Mouse (Mus musculus) CH12.LX (cell line): ENCODE data around the gene Pcdh9. TPM values are rescaled to one million over a fixed set of nuclear protein-coding genes. Genes with fewer than 3 reads are reported as not detected.
"Not testable (repeated sequence)": the region's sequence is repeated elsewhere in the genome, so short reads cannot be mapped to it uniquely, and the experiment has no call there.

Source experiments
- DNase-seq: peaks from one replicate; pipeline ENCODE4 v3.0.0-alpha.2; 2013; ENCODE audit errors: extremely low read depth
- H3K27ac ChIP-seq: 2 replicates; pipeline ENCODE4 v1.5.1; 2012; ENCODE audit warnings: low read depth, mild to moderate bottlenecking, control low read depth, moderate library complexity; ENCODE audit not compliant: insufficient read depth
- H3K27me3 ChIP-seq: replicated peaks from 2 replicates; pipeline ENCODE3; 2012; ENCODE audit warnings: inconsistent platforms
- H3K36me3 ChIP-seq, 2 experiments: replicated peaks in 1 of 2; 2 replicates each; pipeline versions ENCODE3 to v1.6.1; 2012; ENCODE audit warnings: inconsistent platforms in 1 of 2, low read length in 1 of 2, mild to moderate bottlenecking in 1 of 2, mixed read lengths in 1 of 2, moderate library complexity in 1 of 2; ENCODE audit not compliant: control insufficient read depth in 1 of 2, insufficient read depth in 1 of 2
- H3K4me1 ChIP-seq, 2 experiments: 2 replicates each; pipeline ENCODE4 v1.6.1; 2012; ENCODE audit warnings: inconsistent platforms in 1 of 2, moderate library complexity in 1 of 2; ENCODE audit not compliant: insufficient read depth in 2 of 2, control insufficient read depth in 1 of 2
- H3K4me2 ChIP-seq: 2 replicates; pipeline ENCODE4 v1.6.1; 2012; ENCODE audit warnings: low read depth, mild to moderate bottlenecking, control low read depth; ENCODE audit not compliant: poor library complexity, insufficient read depth, severe bottlenecking
- H3K4me3 ChIP-seq, 3 experiments: fragments of 150-350 bp in 1 of 3; sonication (generic) in 1 of 3; replicated peaks in 1 of 3; 2 replicates each; pipeline versions ENCODE3 to v1.5.1; 2011 to 2012; ENCODE audit warnings: low read depth in 2 of 3, low read length in 2 of 3, mild to moderate bottlenecking in 2 of 3, moderate library complexity in 2 of 3, control low read depth in 1 of 3, improper control_type of control experiment in 1 of 3, inconsistent platforms in 1 of 3, mixed read lengths in 1 of 3; ENCODE audit not compliant: poor library complexity in 1 of 3
- H3K79me2 ChIP-seq: replicated peaks from 2 replicates; pipeline ENCODE4 v1.6.1; 2012; ENCODE audit warnings: mild to moderate bottlenecking, moderate library complexity; ENCODE audit not compliant: control insufficient read depth, poor library complexity, insufficient read depth, severe bottlenecking; ENCODE audit errors: extremely low read depth
- H3K9ac ChIP-seq: 2 replicates; pipeline ENCODE4 v1.6.1; 2012; ENCODE audit warnings: low read depth, mild to moderate bottlenecking, control low read depth, moderate library complexity; ENCODE audit not compliant: insufficient read depth
- H3K9me3 ChIP-seq: replicated peaks from 2 replicates; pipeline ENCODE3; 2012; ENCODE audit warnings: low read length, inconsistent platforms, mixed read lengths
- E2F4 ChIP-seq: IDR thresholded peaks from 2 replicates; pipeline ENCODE4 v1.6.1; 2011; ENCODE audit warnings: low read depth, low read length, improper control_type of control experiment; ENCODE audit not compliant: insufficient replicate concordance
- ELF1 ChIP-seq: IDR thresholded peaks from 2 replicates; pipeline ENCODE4 v1.6.1; 2014; ENCODE audit warnings: low read depth, mild to moderate bottlenecking, inconsistent platforms, low read length, improper control_type of control experiment
- GABPA ChIP-seq: IDR thresholded peaks from 2 replicates; pipeline ENCODE4 v1.6.1; 2012; ENCODE audit warnings: low read depth, low read length, improper control_type of control experiment, inconsistent platforms; ENCODE audit not compliant: insufficient replicate concordance
- JUND ChIP-seq: conservative IDR thresholded peaks from 2 replicates; pipeline ENCODE4 v1.6.1; 2011; ENCODE audit warnings: low read depth, low read length, improper control_type of control experiment
- KAT2A ChIP-seq: IDR thresholded peaks from 2 replicates; pipeline ENCODE4 v1.6.1; 2012; ENCODE audit warnings: low read length, improper control_type of control experiment, inconsistent platforms; ENCODE audit not compliant: insufficient replicate concordance
- MAFK ChIP-seq: IDR thresholded peaks from 2 replicates; pipeline ENCODE4 v1.6.1; 2011; ENCODE audit warnings: low read length, improper control_type of control experiment; ENCODE audit not compliant: insufficient replicate concordance
- NELFE ChIP-seq: IDR thresholded peaks from 2 replicates; pipeline ENCODE4 v1.6.1; 2011; ENCODE audit warnings: low read depth, low read length, improper control_type of control experiment
- PAX5 ChIP-seq: IDR thresholded peaks from 2 replicates; pipeline ENCODE4 v1.6.1; 2012; ENCODE audit warnings: low read length, inconsistent platforms, mixed read lengths
- RAD21 ChIP-seq: IDR thresholded peaks from 2 replicates; pipeline ENCODE4 v1.6.1; 2011; ENCODE audit warnings: low read depth, mild to moderate bottlenecking, low read length, improper control_type of control experiment, moderate library complexity
- RCOR1 ChIP-seq: conservative IDR thresholded peaks from 2 replicates; pipeline ENCODE4 v1.6.1; 2012; ENCODE audit warnings: low read depth, mild to moderate bottlenecking, inconsistent platforms, low read length, improper control_type of control experiment
- TCF12 ChIP-seq: IDR thresholded peaks from 2 replicates; pipeline ENCODE4 v1.6.1; 2014; ENCODE audit warnings: low read depth, mild to moderate bottlenecking, inconsistent platforms, low read length, improper control_type of control experiment
- USF2 ChIP-seq: conservative IDR thresholded peaks from 2 replicates; pipeline ENCODE4 v1.6.1; 2011; ENCODE audit warnings: low read depth, low read length, improper control_type of control experiment
- ZC3H11A ChIP-seq: IDR thresholded peaks from 2 replicates; pipeline ENCODE4 v1.6.1; 2012; ENCODE audit warnings: low read depth, mild to moderate bottlenecking, inconsistent platforms, low read length, improper control_type of control experiment
- dilution Hi-C: fragments of 300-500 bp; cut with MboI; formaldehyde crosslinking; loops from 2 replicates; pipeline ENCODE4 v1.14.3; 2020; ENCODE audit warnings: low sequenced_read_pairs; ENCODE audit not compliant: extremely low pct_unique_long_range_greater_than_20kb, extremely low pct_ligation_motif_present
- in situ Hi-C: fragments of 300-500 bp; cut with MboI; formaldehyde crosslinking; loops from 3 replicates; pipeline ENCODE4 v1.14.3; 2019; ENCODE audit warnings: low sequenced_read_pairs, low pct_ligation_motif_present, low pct_unique_long_range_greater_than_20kb, mixed read lengths
- polyA plus RNA-seq: library from polyadenylated mRNA; unstranded; fragments of >175 nt; gene quantifications from 2 replicates; pipeline ENCODE4 v1.2.1, GENCODE M21; 2012; ENCODE audit warnings: low read depth; ENCODE audit not compliant: insufficient read length
- total RNA-seq, 2 experiments: library from RNA; depleted of rRNA; stranded (reverse); fragments of 300-350 nt in 1 of 2; fragments of >200 nt in 1 of 2; gene quantifications; 2 replicates each; pipeline ENCODE4 v1.2.3; 2012 to 2014

Gene Pcdh9
- total and polyA plus RNA-seq, 3 experiments, result not detected

- Histone ChIP-seq H3K27ac (no peak overlapping the region), H3K4me3 (no peak overlapping the region), H3K9ac (no peak overlapping the region), H3K27me3 (no peaks in the 10 kb centered on the region), H3K79me2 (no peaks in the 10 kb centered on the region), H3K9me3 (peaks cover 18% of the 10 kb centered on the region), H3K36me3 (no peaks in the 10 kb centered on the region), H3K4me1 (no peaks in the 10 kb centered on the region), H3K4me2 (no peak overlapping the region)
- dilution Hi-C loops (no loop called here), in situ Hi-C loops (no loop called here)
- TF ChIP-seq ELF1 (no peak), TCF12 (no peak), E2F4 (no peak), PAX5 (no peak)
- DNase-seq, result no peak
These were observed 656.1 kb downstream of the Pcdh9 start for GRCm38 (mm10) chr14:93234333-93234732.

GRCm38 (mm10) chr14:93233599-93233998 lies 656.9 kb downstream of the Pcdh9 start:
- H3K4me2 ChIP-seq, result no peak overlapping the region
- no peak overlapping the region for H3K9ac ChIP-seq
- H3K4me1 ChIP-seq, result no peaks in the 10 kb centered on the region
- H3K79me2 ChIP-seq, result no peaks in the 10 kb centered on the region
- H3K27me3 ChIP-seq, result no peaks in the 10 kb centered on the region
- in situ Hi-C loops, result no loop called here
- dilution Hi-C loops, result no loop called here
- peaks cover 19% of the 10 kb centered on the region for H3K9me3 ChIP-seq
- no peak overlapping the region for H3K27ac ChIP-seq
- no peaks in the 10 kb centered on the region for H3K36me3 ChIP-seq
- no peak for TF ChIP-seq JUND
- TF ChIP-seq MAFK, result no peak
- no peak for TF ChIP-seq RAD21
- TF ChIP-seq RCOR1, result no peak
- TF ChIP-seq KAT2A, result no peak
- no peak for TF ChIP-seq USF2
- TF ChIP-seq ELF1, result no peak
- TF ChIP-seq ZC3H11A, result no peak
- no peak for TF ChIP-seq NELFE
- no peak for TF ChIP-seq E2F4
- no peak for TF ChIP-seq GABPA
- no peak overlapping the region for H3K4me3 ChIP-seq
- DNase-seq, result no peak

GRCm38 (mm10) chr14:93214846-93215245 lies 675.6 kb downstream of the Pcdh9 start:
- dilution Hi-C loops, H3K27me3 ChIP-seq, H3K9ac ChIP-seq, H3K4me2 ChIP-seq, H3K27ac ChIP-seq, H3K36me3 ChIP-seq, H3K4me3 ChIP-seq, DNase-seq, H3K79me2 ChIP-seq, H3K4me1 ChIP-seq, in situ Hi-C loops: not testable (repeated sequence)
- peaks cover 11% of the 10 kb centered on the region for H3K9me3 ChIP-seq
